Comparison of ENCODE assay signal across 9 mouse cellular contexts in the genomic region with DNA sequence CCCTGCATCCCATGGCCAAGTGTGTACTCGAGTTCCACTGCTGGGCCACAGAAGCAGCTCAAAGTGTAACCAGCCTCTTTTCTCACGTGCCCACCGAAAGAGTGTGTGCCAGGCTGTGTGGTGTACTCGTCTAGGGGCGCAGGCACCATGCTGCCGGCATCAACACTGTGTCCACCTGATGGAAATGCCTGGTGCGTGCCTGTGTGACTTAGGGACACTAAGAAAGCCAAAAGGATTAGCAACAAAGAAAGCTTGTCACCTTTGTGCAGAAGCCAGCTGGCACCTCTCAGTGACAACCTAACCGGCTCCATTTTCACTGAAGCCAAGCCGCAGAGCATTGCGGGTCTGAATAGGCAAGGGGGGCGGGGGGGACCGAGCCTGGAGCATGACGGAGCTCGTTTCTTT. TPM values are rescaled to one million over a fixed set of nuclear protein-coding genes. Genes with fewer than 3 reads are reported as not detected.
A peak's percentile ranks its signal among the peaks of the same experiment; 100 is the strongest.
DNase-seq lines count a peak whose midpoint lies in the region; ATAC-seq and TF ChIP-seq lines count a peak whose summit lies in the region.
"Had no signal": no experiment of that assay in that cellular context is flagged by ENCODE, and none has a peak within 500 bp of the region (broad histone marks: within the 10 kb centered on the region; RNA-seq: fewer than 3 reads in every experiment).

No protein-coding gene starts in this region.

- no peak overlapping the region for H3K27ac ChIP-seq in testis, adult 2 months (ENCODE audit: control insufficient read depth, insufficient read depth, low read depth, low read length)
- peak overlapping the region; percentile 76 for H3K27ac ChIP-seq in hindbrain, postnatal 0 days
- no peak overlapping the region for H3K27ac ChIP-seq in liver, embryonic 12.5 days
- no peak overlapping the region for H3K27ac ChIP-seq in intestine, embryonic 15.5 days
- H3K27ac ChIP-seq: heart, embryonic 13.5 days had no signal

- no peak for DNase-seq in testis, postnatal 10 days (ENCODE audit: low spot score)
- peak; percentile 46 for DNase-seq in embryo, embryonic 11 days
- peak; percentile 88 for DNase-seq in hindbrain, postnatal 0 days (ENCODE audit: low spot score)
- no peak for DNase-seq in ovary, adult 18-20 months (ENCODE audit: low spot score)
- DNase-seq: right cerebral cortex, postnatal 14 days had no signal

- H3K4me2 ChIP-seq in hindbrain, postnatal 0 days (ENCODE audit: low read depth, low read length), result peak overlapping the region; percentile 42
- H3K4me2 ChIP-seq in liver, embryonic 12.5 days, result no peak overlapping the region
- H3K4me2 ChIP-seq in intestine, embryonic 15.5 days (replicated peaks), result no peak overlapping the region
- H3K4me2 ChIP-seq: heart, embryonic 13.5 days had no signal

- 29% methylated on average over 14 of the region's 14 CpGs for WGBS in hindbrain, postnatal 0 days
- 69% methylated on average over 14 of the region's 14 CpGs for WGBS in liver, embryonic 12.5 days (ENCODE audit: insufficient replicate concordance)
- WGBS in intestine, embryonic 15.5 days, result 66% methylated on average over 14 of the region's 14 CpGs

- H3K4me1 ChIP-seq in testis, adult 2 months (ENCODE audit: control insufficient read depth, insufficient read depth, low read length), result peaks cover 29% of the 10 kb centered on the region
- no peaks in the 10 kb centered on the region for H3K4me1 ChIP-seq in hindbrain, postnatal 0 days (ENCODE audit: insufficient read depth, low read length)
- H3K4me1 ChIP-seq in liver, embryonic 12.5 days, result no peaks in the 10 kb centered on the region
- no peaks in the 10 kb centered on the region for H3K4me1 ChIP-seq in intestine, embryonic 15.5 days (replicated peaks)
- H3K4me1 ChIP-seq: heart, embryonic 13.5 days had no signal

- no peaks in the 10 kb centered on the region for H3K36me3 ChIP-seq in testis, adult 2 months (ENCODE audit: control insufficient read depth, insufficient read depth, low read length)
- no peaks in the 10 kb centered on the region for H3K36me3 ChIP-seq in hindbrain, postnatal 0 days (ENCODE audit: insufficient read depth, low read length)
- no peaks in the 10 kb centered on the region for H3K36me3 ChIP-seq in liver, embryonic 12.5 days
- H3K36me3 ChIP-seq in intestine, embryonic 15.5 days, result no peaks in the 10 kb centered on the region
- H3K36me3 ChIP-seq: heart, embryonic 13.5 days had no signal

- H3K9me3 ChIP-seq in hindbrain, postnatal 0 days (ENCODE audit: low read length), result no peaks in the 10 kb centered on the region
- H3K9me3 ChIP-seq in liver, embryonic 12.5 days (replicated peaks), result no peaks in the 10 kb centered on the region
- no peaks in the 10 kb centered on the region for H3K9me3 ChIP-seq in intestine, embryonic 15.5 days
- H3K9me3 ChIP-seq: heart, embryonic 13.5 days had no signal

- peak overlapping the region; percentile 44 for H3K4me3 ChIP-seq in testis, adult 2 months (ENCODE audit: control insufficient read depth, low read depth, low read length)
- H3K4me3 ChIP-seq in hindbrain, postnatal 0 days (ENCODE audit: low read length), result no peak overlapping the region
- H3K4me3 ChIP-seq in liver, embryonic 12.5 days, result no peak overlapping the region
- no peak overlapping the region for H3K4me3 ChIP-seq in intestine, embryonic 15.5 days (replicated peaks)
- H3K4me3 ChIP-seq: heart, embryonic 13.5 days had no signal

- no peaks in the 10 kb centered on the region; the same call in 1 of the 2 replicates for H3K27me3 ChIP-seq in testis, adult 2 months (ENCODE audit: control insufficient read depth, insufficient read depth, low read length)
- H3K27me3 ChIP-seq in hindbrain, postnatal 0 days (ENCODE audit: insufficient read depth, low read length), result peaks cover 18% of the 10 kb centered on the region
- peaks cover 38% of the 10 kb centered on the region for H3K27me3 ChIP-seq in liver, embryonic 12.5 days (replicated peaks)
- peaks cover 31% of the 10 kb centered on the region for H3K27me3 ChIP-seq in intestine, embryonic 15.5 days (replicated peaks)

- TF ChIP-seq CTCF in testis, adult 2 months (IDR thresholded peaks at IDR 0.05; ENCODE audit: control insufficient read depth, insufficient read depth, insufficient replicate concordance, low read depth, low read length), result no peak
- no peak for TF ChIP-seq CTCF in hindbrain, postnatal 0 days (IDR thresholded peaks at IDR 0.05; ENCODE audit: low read depth)

- ATAC-seq in hindbrain, postnatal 0 days, result peak; percentile 81
- no peak for ATAC-seq in liver, embryonic 12.5 days
- no peak for ATAC-seq in intestine, embryonic 15.5 days

- TF ChIP-seq POLR2A in testis, adult 2 months (IDR thresholded peaks at IDR 0.05; ENCODE audit: control insufficient read depth, low read depth, low read length), result no peak; the same call in 1 of the 2 replicates

- no peak overlapping the region for H3K9ac ChIP-seq in hindbrain, postnatal 0 days (replicated peaks; ENCODE audit: low read length)
- no peak overlapping the region for H3K9ac ChIP-seq in liver, embryonic 12.5 days
- no peak overlapping the region for H3K9ac ChIP-seq in intestine, embryonic 15.5 days
- H3K9ac ChIP-seq: heart, embryonic 13.5 days had no signal

RNA-seq across cellular contexts. Expression of gene Clybl, which starts 49.1 kb away (rescaled TPM):
- 2.0 and 2.2 TPM in 2 replicates for polyA plus RNA-seq in testis, adult 2 months (2012; rRNA removed)
- 13.3 and 17.4 TPM in 2 replicates for total RNA-seq in hindbrain, postnatal 0 days (2014; rRNA removed)
- 26.7 and 29.9 TPM in 2 replicates for polyA plus RNA-seq in hindbrain, postnatal 0 days (2015; fragmentation: Nextera tagmentation; extraction: Ambion mirVana)
- 29.3 and 30.0 TPM in 2 replicates for polyA plus RNA-seq in liver, embryonic 12.5 days (2016; fragmentation: Nextera tagmentation; extraction: Ambion mirVana)
- 29.5 and 33.7 TPM in 2 replicates for polyA plus RNA-seq in intestine, embryonic 15.5 days (2015; fragmentation: Nextera tagmentation; extraction: Ambion mirVana)

Comparison
In these comparisons a context has a peak if more than half of its experiments do, and no peak if none do; other contexts are left out.
1. DNase-seq: peak in embryo, embryonic 11 days (single experiment) and hindbrain, postnatal 0 days (single experiment); none in testis, postnatal 10 days (single experiment) and ovary, adult 18-20 months (single experiment).